Mouse (Mus musculus) G1E (cell line): Measurements from ENCODE around the gene 4931414P19Rik. TPM values are rescaled to one million over a fixed set of nuclear protein-coding genes. Genes with fewer than 3 reads are reported as not detected.

Source experiments
- ATAC-seq: 2 replicates; pipeline ENCODE4 v1.8.0; 2016; ENCODE audit warnings: mild to moderate bottlenecking; ENCODE audit not compliant: insufficient number of reproducible peaks, poor library complexity, low FRiP score, severe bottlenecking; ENCODE audit errors: extremely low read depth
- DNase-seq: peaks from one replicate; pipeline ENCODE4 v3.0.0; 2012; ENCODE audit warnings: low spot score
- H3K27me3 ChIP-seq: 2 replicates; pipeline ENCODE4 v1.6.1; 2012; ENCODE audit warnings: mild to moderate bottlenecking, low read length, inconsistent platforms; ENCODE audit not compliant: insufficient read depth
- H3K36me3 ChIP-seq: replicated peaks from 2 replicates; pipeline ENCODE3; 2012; ENCODE audit warnings: mild to moderate bottlenecking, inconsistent platforms
- H3K4me1 ChIP-seq: 2 replicates; pipeline ENCODE4 v1.6.1; 2012; ENCODE audit warnings: low read depth, low read length, inconsistent platforms, mixed read lengths; ENCODE audit not compliant: insufficient read depth
- H3K4me3 ChIP-seq: 2 replicates; pipeline ENCODE4 v1.5.1; 2012; ENCODE audit warnings: low read depth, mild to moderate bottlenecking, inconsistent platforms, low read length, moderate library complexity, mixed read lengths
- H3K9me3 ChIP-seq: replicated peaks from 2 replicates; pipeline ENCODE4 v1.6.1; 2012; ENCODE audit warnings: inconsistent platforms
- CTCF ChIP-seq: IDR thresholded peaks from 2 replicates; pipeline ENCODE4 v1.5.1; 2012; ENCODE audit warnings: low read depth, low read length, inconsistent platforms, mixed read lengths
- GATA1 ChIP-seq: IDR thresholded peaks from 2 replicates; pipeline ENCODE4 v1.6.1; 2012; ENCODE audit warnings: borderline replicate concordance, low read length, inconsistent platforms, mixed read lengths
- GATA2 ChIP-seq: IDR thresholded peaks from 2 replicates; pipeline ENCODE4 v1.6.1; 2012; ENCODE audit warnings: low read depth, low read length, inconsistent platforms, borderline replicate concordance
- POLR2AphosphoS5 ChIP-seq: IDR thresholded peaks from 2 replicates; pipeline ENCODE4 v1.6.1; 2012; ENCODE audit warnings: low read depth, low read length, inconsistent platforms; ENCODE audit not compliant: insufficient replicate concordance
- TAL1 ChIP-seq: conservative IDR thresholded peaks from 2 replicates; pipeline ENCODE4 v1.6.1; 2012; ENCODE audit warnings: low read depth, low read length, inconsistent platforms, mixed read lengths
- polyA plus RNA-seq: library from polyadenylated mRNA; stranded (reverse); fragments of >175 nt; gene quantifications from 2 replicates; pipeline ENCODE4 v1.2.3, GENCODE M21; 2012
- total RNA-seq, 2 experiments: library from RNA; stranded (forward) in 1 of 2; stranded (reverse) in 1 of 2; fragments of 200-1000 nt in 1 of 2; fragments of >200 nt in 1 of 2; fragmentation: Nextera tagmentation in 1 of 2; gene quantifications; 2 replicates each; pipeline ENCODE4 v1.2.3; 2014 to 2017

The 4931414P19Rik gene
- total and polyA plus RNA-seq, 3 experiments, result 4.8 to 25.6 (median 9.0) TPM

- Histone ChIP-seq H3K9me3 (0 out of 2 replicates have a peak, but pooled peaks cover 3% of the 10 kb centered on the region), H3K4me1 (peaks cover 41% of the 10 kb centered on the region), H3K4me3 (peak overlapping the region; percentile 10; the same call in 1 of the 2 replicates), H3K36me3 (peaks cover 26% of the 10 kb centered on the region), H3K27me3 (peaks cover 17% of the 10 kb centered on the region)
- ATAC-seq, result peak; percentile 69
- DNase-seq, result peak; percentile 83
- TF ChIP-seq TAL1, result no peak
- no peak for TF ChIP-seq POLR2AphosphoS5
- no peak for TF ChIP-seq GATA1
- no peak for TF ChIP-seq GATA2
- TF ChIP-seq CTCF, result no peak
Measured at GRCm38 (mm10) chr14:54630583-54631239, 24.9 kb upstream of the 4931414P19Rik start.

DNA sequence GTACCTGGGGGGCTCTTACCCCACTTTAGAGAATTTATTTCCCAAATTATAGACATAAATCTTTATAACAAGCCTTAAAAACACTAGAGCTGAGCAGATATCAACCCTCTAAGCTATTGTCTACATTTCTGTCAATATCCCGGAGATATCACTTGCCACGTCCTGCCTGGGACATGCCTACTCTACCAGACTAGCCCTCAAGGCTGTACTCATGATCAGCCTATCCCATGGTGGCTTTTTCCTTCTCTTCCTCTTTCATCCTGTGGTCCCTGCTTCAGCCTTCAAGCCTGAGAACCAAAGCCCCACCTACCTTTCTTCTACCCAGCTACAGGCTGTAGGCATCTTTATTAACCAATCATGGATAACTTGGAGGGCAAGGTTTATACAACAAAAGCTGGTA is 24.0 kb upstream of the 4931414P19Rik start:
- H3K27me3 ChIP-seq, result peaks cover 27% of the 10 kb centered on the region
- H3K36me3 ChIP-seq, result peaks cover 26% of the 10 kb centered on the region
- 0 out of 2 replicates have a peak, but pooled peaks have one; percentile 37 for ATAC-seq
- H3K4me3 ChIP-seq, result no peak overlapping the region
- no peak for TF ChIP-seq GATA1
- TF ChIP-seq TAL1, result no peak
- H3K4me1 ChIP-seq, result peaks cover 47% of the 10 kb centered on the region
- H3K9me3 ChIP-seq, result 0 out of 2 replicates have a peak, but pooled peaks cover 3% of the 10 kb centered on the region
- peak; percentile 59 for DNase-seq

DNA sequence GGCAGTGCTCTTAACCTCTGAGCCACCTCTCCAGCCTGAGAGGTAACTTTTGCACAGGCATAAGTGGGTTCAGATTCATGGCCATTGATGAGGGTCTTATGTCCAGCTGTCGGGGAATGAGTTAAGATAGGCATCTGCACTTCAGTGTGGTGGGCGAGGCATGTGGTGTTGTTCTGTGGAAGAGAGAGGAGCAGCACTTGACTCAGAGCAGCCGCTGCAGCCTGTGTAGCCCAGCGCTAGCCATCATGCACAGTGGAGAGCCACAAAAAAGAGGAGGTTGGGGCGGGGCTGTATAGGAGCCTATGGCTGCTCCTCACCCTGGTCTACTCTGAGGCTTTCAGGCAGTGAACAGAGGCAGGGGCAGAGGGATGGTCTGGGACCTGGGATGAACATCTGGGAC is 22.3 kb upstream of the 4931414P19Rik start:
- 0 out of 2 replicates have a peak, but pooled peaks cover 3% of the 10 kb centered on the region for H3K9me3 ChIP-seq
- DNase-seq (no peak), ATAC-seq (no peak)
- TF ChIP-seq TAL1 (no peak), GATA2 (no peak), CTCF (no peak), POLR2AphosphoS5 (no peak), GATA1 (no peak)
- H3K4me1 ChIP-seq, result peaks cover 50% of the 10 kb centered on the region
- H3K36me3 ChIP-seq, result peaks cover 17% of the 10 kb centered on the region
- H3K4me3 ChIP-seq, result no peak overlapping the region
- H3K27me3 ChIP-seq, result peaks cover 28% of the 10 kb centered on the region

GRCm38 (mm10) chr14:54624976-54625375 is 19.2 kb upstream of the 4931414P19Rik start:
- no peak for ATAC-seq
- no peak for DNase-seq
- Histone ChIP-seq H3K27me3 (peaks cover 28% of the 10 kb centered on the region), H3K4me3 (no peak overlapping the region), H3K36me3 (no peaks in the 10 kb centered on the region), H3K4me1 (peaks cover 36% of the 10 kb centered on the region), H3K9me3 (no peaks in the 10 kb centered on the region)
- TF ChIP-seq CTCF (no peak), GATA1 (no peak), POLR2AphosphoS5 (no peak), GATA2 (no peak), TAL1 (no peak)

DNA sequence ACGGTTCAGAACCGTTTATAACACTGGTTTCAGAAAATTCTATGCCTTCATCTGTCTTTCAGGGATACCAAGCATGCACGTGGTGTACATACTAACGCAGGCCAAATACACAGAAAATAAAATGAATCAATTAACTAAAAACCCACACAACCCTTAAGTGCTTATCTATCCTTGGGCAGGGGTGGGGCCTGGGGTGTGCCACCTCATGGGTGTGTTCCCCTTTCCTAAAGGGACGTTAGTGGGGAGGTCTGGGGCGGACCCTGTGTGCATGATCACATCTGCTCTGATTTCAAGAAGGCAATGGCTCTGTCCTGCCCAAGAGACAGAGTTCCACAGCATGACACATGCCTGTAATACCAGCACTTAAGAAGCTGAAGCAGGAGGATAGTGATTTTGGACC is 17.5 kb upstream of the 4931414P19Rik start:
- Histone ChIP-seq H3K27me3 (peaks cover 27% of the 10 kb centered on the region), H3K9me3 (no peaks in the 10 kb centered on the region; the same call in 1 of the 2 replicates), H3K36me3 (no peaks in the 10 kb centered on the region), H3K4me3 (no peak overlapping the region; the same call in 1 of the 2 replicates), H3K4me1 (peaks cover 27% of the 10 kb centered on the region)
- DNase-seq (peak; percentile 55), ATAC-seq (no peak)
- TF ChIP-seq GATA1 (no peak), GATA2 (no peak), TAL1 (no peak), POLR2AphosphoS5 (no peak), CTCF (no peak)

GRCm38 (mm10) chr14:54621133-54621532 is 15.3 kb upstream of the 4931414P19Rik start, which contains the start of gene Psmb11:
Gene Psmb11, plus strand, starts transcription at chr14:54621433.
- H3K27me3 ChIP-seq, result peaks cover 15% of the 10 kb centered on the region
- peaks cover 30% of the 10 kb centered on the region for H3K4me1 ChIP-seq
- H3K9me3 ChIP-seq, result no peaks in the 10 kb centered on the region; the same call in 1 of the 2 replicates
- H3K4me3 ChIP-seq, result no peak within 1 kb of the TSS
- ATAC-seq (no peak), DNase-seq (no peak)
- peaks cover 3% of the 10 kb centered on the region for H3K36me3 ChIP-seq
- TF ChIP-seq POLR2AphosphoS5 (no peak), GATA1 (no peak), TAL1 (no peak), GATA2 (no peak), CTCF (no peak)
